Mouse (Mus musculus) hindbrain, embryonic 12.5 days (tissue): Measurements from ENCODE around the gene Ptprr. TPM values are rescaled to one million over a fixed set of nuclear protein-coding genes. Genes with fewer than 3 reads are reported as not detected.

Experiments used
- ATAC-seq: fragments of 200-750 bp; cut with Nextera tagmentation; 2 replicates; pipeline ENCODE4 v1.8.0; 2017; ENCODE audit warnings: moderate TSS enrichment; ENCODE audit not compliant: low FRiP score
- H3K27ac ChIP-seq: fragments of 300-500 bp; sonication (generic); 2 replicates; pipeline ENCODE4 v1.5.1; 2016; ENCODE audit warnings: mild to moderate bottlenecking
- H3K27me3 ChIP-seq: fragments of 300-500 bp; sonication (generic); 2 replicates; pipeline ENCODE4 v1.6.1; 2016; ENCODE audit warnings: mild to moderate bottlenecking
- H3K36me3 ChIP-seq: fragments of 300-500 bp; sonication (generic); 2 replicates; pipeline ENCODE4 v1.6.1; 2016; ENCODE audit warnings: mild to moderate bottlenecking
- H3K4me1 ChIP-seq: fragments of 300-500 bp; sonication (generic); 2 replicates; pipeline ENCODE4 v1.6.1; 2016
- H3K4me2 ChIP-seq: fragments of 300-500 bp; sonication (generic); replicated peaks from 2 replicates; pipeline ENCODE4 v1.6.1; 2016; ENCODE audit warnings: mild to moderate bottlenecking
- H3K4me3 ChIP-seq: fragments of 300-500 bp; sonication (generic); 2 replicates; pipeline ENCODE4 v1.5.1; 2016; ENCODE audit warnings: mild to moderate bottlenecking
- H3K9ac ChIP-seq: fragments of 300-500 bp; sonication (generic); 2 replicates; pipeline ENCODE4 v1.6.1; 2016; ENCODE audit warnings: mild to moderate bottlenecking, moderate library complexity
- H3K9me3 ChIP-seq: fragments of 300-500 bp; sonication (generic); replicated peaks from 2 replicates; pipeline ENCODE4 v1.6.1; 2016; ENCODE audit warnings: mild to moderate bottlenecking
- WGBS: fragments of 180-500 bp; shearing (Covaris S2); methylation state at CpG from one replicate; pipeline ENCODE4 v1.1.7; 2016; 5-methylcytosine and 5-hydroxymethylcytosine counted together
- polyA plus RNA-seq: library from polyadenylated mRNA; unstranded; fragments of >200 nt; fragmentation: Nextera tagmentation; extraction: Ambion mirVana; gene quantifications from 2 replicates; pipeline ENCODE4 v1.2.1, GENCODE M21; 2016

The Ptprr gene
- polyA plus RNA-seq, 1 experiment from 2014 or later: 4.6 TPM

- Histone ChIP-seq H3K36me3 (no peaks in the 10 kb centered on the region), H3K4me2 (no peak overlapping the region), H3K27ac (no peak overlapping the region), H3K4me1 (no peaks in the 10 kb centered on the region), H3K9ac (no peak overlapping the region), H3K9me3 (no peaks in the 10 kb centered on the region), H3K27me3 (no peaks in the 10 kb centered on the region), H3K4me3 (no peak overlapping the region)
- WGBS: 71% methylated on average over 5 of the region's 5 CpGs
- no peak for ATAC-seq
Measured at GRCm38 (mm10) chr10:116261559-116261958, 243.5 kb downstream of the Ptprr start.

GRCm38 (mm10) chr10:116264521-116264920 lies 246.5 kb downstream of the Ptprr start:
- Histone ChIP-seq H3K36me3 (no peaks in the 10 kb centered on the region), H3K9ac (no peak overlapping the region), H3K4me2 (no peak overlapping the region), H3K4me3 (no peak overlapping the region), H3K9me3 (no peaks in the 10 kb centered on the region), H3K27me3 (no peaks in the 10 kb centered on the region), H3K4me1 (no peaks in the 10 kb centered on the region), H3K27ac (no peak overlapping the region)
- no peak for ATAC-seq
- 82% methylated on average over 11 of the region's 11 CpGs for WGBS

- H3K9ac ChIP-seq: no peak overlapping the region
- H3K4me2 ChIP-seq: no peak overlapping the region
- no peak for ATAC-seq
- H3K36me3 ChIP-seq: no peaks in the 10 kb centered on the region
- H3K4me3 ChIP-seq: no peak overlapping the region
- no peaks in the 10 kb centered on the region for H3K27me3 ChIP-seq
- H3K9me3 ChIP-seq: no peaks in the 10 kb centered on the region
- no peak overlapping the region for H3K27ac ChIP-seq
- no peaks in the 10 kb centered on the region for H3K4me1 ChIP-seq
- WGBS: 75% methylated on average over 15 of the region's 15 CpGs
Measured at GRCm38 (mm10) chr10:116266561-116267433, 248.8 kb downstream of the Ptprr start.

- Histone ChIP-seq H3K36me3 (no peaks in the 10 kb centered on the region), H3K4me3 (no peak overlapping the region), H3K4me2 (no peak overlapping the region), H3K27ac (no peak overlapping the region), H3K9ac (no peak overlapping the region), H3K4me1 (no peaks in the 10 kb centered on the region), H3K27me3 (no peaks in the 10 kb centered on the region), H3K9me3 (no peaks in the 10 kb centered on the region)
- no peak for ATAC-seq
- 71% methylated on average over 4 of the region's 4 CpGs for WGBS
Measured at GRCm38 (mm10) chr10:116267434-116267822, 249.4 kb downstream of the Ptprr start.

- Histone ChIP-seq H3K9ac (no peak overlapping the region), H3K9me3 (no peaks in the 10 kb centered on the region), H3K4me2 (no peak overlapping the region), H3K27ac (no peak overlapping the region), H3K27me3 (no peaks in the 10 kb centered on the region), H3K36me3 (no peaks in the 10 kb centered on the region), H3K4me3 (no peak overlapping the region), H3K4me1 (no peaks in the 10 kb centered on the region)
- 72% methylated on average over 4 of the region's 4 CpGs for WGBS
- no peak for ATAC-seq
Measured at GRCm38 (mm10) chr10:116268343-116268742, 250.3 kb downstream of the Ptprr start.

- Histone ChIP-seq H3K9me3 (no peaks in the 10 kb centered on the region), H3K4me1 (no peaks in the 10 kb centered on the region), H3K27ac (no peak overlapping the region), H3K4me2 (no peak overlapping the region), H3K4me3 (no peak overlapping the region), H3K36me3 (no peaks in the 10 kb centered on the region), H3K9ac (no peak overlapping the region), H3K27me3 (no peaks in the 10 kb centered on the region)
- ATAC-seq: no peak
- 78% methylated on average over 12 of the region's 12 CpGs for WGBS
Measured at GRCm38 (mm10) chr10:116270646-116271469, 252.8 kb downstream of the Ptprr start.

GRCm38 (mm10) chr10:116271470-116271915 lies 253.5 kb downstream of the Ptprr start:
- no peak for ATAC-seq
- H3K4me1 ChIP-seq: no peaks in the 10 kb centered on the region
- H3K4me3 ChIP-seq: no peak overlapping the region
- no peaks in the 10 kb centered on the region for H3K27me3 ChIP-seq
- no peaks in the 10 kb centered on the region for H3K9me3 ChIP-seq
- H3K27ac ChIP-seq: no peak overlapping the region
- H3K9ac ChIP-seq: no peak overlapping the region
- H3K36me3 ChIP-seq: no peaks in the 10 kb centered on the region
- WGBS: 87% methylated on average over 10 of the region's 10 CpGs
- no peak overlapping the region for H3K4me2 ChIP-seq

- 79% methylated on average over 3 of the region's 3 CpGs for WGBS
Measured at GRCm38 (mm10) chr10:116272156-116272555, 254.1 kb downstream of the Ptprr start.

GRCm38 (mm10) chr10:116275280-116275679 lies 257.3 kb downstream of the Ptprr start, which contains the start of gene Ptprb:
Gene Ptprb (plus strand): TSS chr10:116275523.
- Histone ChIP-seq H3K9ac (no peak within 1 kb of the TSS), H3K9me3 (no peaks in the 10 kb centered on the region), H3K27ac (no peak within 1 kb of the TSS), H3K4me1 (no peaks in the 10 kb centered on the region), H3K36me3 (no peaks in the 10 kb centered on the region), H3K27me3 (no peaks in the 10 kb centered on the region), H3K4me2 (no peak within 1 kb of the TSS), H3K4me3 (no peak within 1 kb of the TSS)
- ATAC-seq: no peak
- WGBS: 76% methylated on average over 7 of the region's 7 CpGs

More at GRCm38 (mm10) chr10:116272156-116272555, 254.1 kb downstream of the Ptprr start:
- Histone ChIP-seq H3K27me3 (no peaks in the 10 kb centered on the region), H3K4me2 (no peak overlapping the region), H3K9me3 (no peaks in the 10 kb centered on the region), H3K27ac (no peak overlapping the region), H3K9ac (no peak overlapping the region), H3K4me1 (no peaks in the 10 kb centered on the region), H3K4me3 (no peak overlapping the region), H3K36me3 (no peaks in the 10 kb centered on the region)
- no peak for ATAC-seq

- no peaks in the 10 kb centered on the region for H3K9me3 ChIP-seq
- no peak overlapping the region for H3K27ac ChIP-seq
- 90% methylated on average over 7 of the region's 7 CpGs for WGBS
- H3K27me3 ChIP-seq: no peaks in the 10 kb centered on the region
- ATAC-seq: no peak
- H3K4me1 ChIP-seq: no peaks in the 10 kb centered on the region
- no peak overlapping the region for H3K4me3 ChIP-seq
- H3K4me2 ChIP-seq: no peak overlapping the region
- H3K9ac ChIP-seq: no peak overlapping the region
- no peaks in the 10 kb centered on the region for H3K36me3 ChIP-seq
Measured at GRCm38 (mm10) chr10:116286697-116287344, 268.8 kb downstream of the Ptprr start.

- WGBS: 67% methylated on average over 9 of the region's 9 CpGs
- Histone ChIP-seq H3K27me3 (no peaks in the 10 kb centered on the region), H3K4me1 (no peaks in the 10 kb centered on the region), H3K4me2 (no peak overlapping the region), H3K4me3 (no peak overlapping the region), H3K36me3 (no peaks in the 10 kb centered on the region), H3K9me3 (no peaks in the 10 kb centered on the region), H3K9ac (no peak overlapping the region), H3K27ac (no peak overlapping the region)
- ATAC-seq: no peak
Measured at GRCm38 (mm10) chr10:116288130-116288529, 270.1 kb downstream of the Ptprr start.

- no peak overlapping the region for H3K4me3 ChIP-seq
- ATAC-seq: no peak
- H3K27ac ChIP-seq: no peak overlapping the region
- no peaks in the 10 kb centered on the region for H3K36me3 ChIP-seq
- no peaks in the 10 kb centered on the region for H3K27me3 ChIP-seq
- no peaks in the 10 kb centered on the region for H3K9me3 ChIP-seq
- H3K9ac ChIP-seq: no peak overlapping the region
- H3K4me1 ChIP-seq: no peaks in the 10 kb centered on the region
- H3K4me2 ChIP-seq: no peak overlapping the region
- 86% methylated on average over 4 of the region's 4 CpGs for WGBS
Measured at GRCm38 (mm10) chr10:116290483-116290882, 272.5 kb downstream of the Ptprr start.
